ENCODE assay signal across 9 mouse cellular contexts in the genomic region with DNA sequence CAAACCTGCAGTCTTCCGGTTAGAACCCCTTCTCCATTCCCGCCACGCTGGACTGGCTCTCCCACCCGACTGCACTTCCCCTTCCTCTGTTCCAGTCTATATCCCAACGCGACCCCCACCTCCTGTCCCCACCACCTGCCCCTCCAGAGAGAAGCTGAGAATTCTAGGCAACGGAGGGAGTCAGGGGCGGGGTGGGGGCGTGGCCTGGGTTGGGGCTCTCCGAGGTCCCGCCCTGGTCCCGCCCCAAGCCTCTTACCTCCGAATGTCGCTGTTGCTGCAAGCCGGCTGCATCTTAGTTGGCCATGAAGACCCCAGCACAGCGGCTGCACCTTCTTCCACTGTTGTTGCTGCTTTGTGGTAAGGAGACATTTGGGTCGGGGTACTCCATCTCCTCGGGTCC. TPM values are rescaled to one million over a fixed set of nuclear protein-coding genes. Genes with fewer than 3 reads are reported as not detected.
DNase-seq lines count a peak whose midpoint lies in the region; ATAC-seq and TF ChIP-seq lines count a peak whose summit lies in the region.
"Had no signal": no experiment of that assay in that cellular context is flagged by ENCODE, and none has a peak within 500 bp of the region (broad histone marks: within the 10 kb centered on the region; RNA-seq: fewer than 3 reads in every experiment).

A gene (plus strand): TSS at position 251 of the 400 bp plus-strand sequence.

- peak within 1 kb of the TSS; percentile 71 for H3K4me2 ChIP-seq in forebrain, embryonic 14.5 days (ENCODE audit: low read length)
- peak within 1 kb of the TSS; percentile 72 for H3K4me2 ChIP-seq in kidney, embryonic 14.5 days (replicated peaks; ENCODE audit: low read depth, low read length)
- peak within 1 kb of the TSS; percentile 67 for H3K4me2 ChIP-seq in stomach, postnatal 0 days (replicated peaks; ENCODE audit: low read depth)

- peak; percentile 30; the same call in 1 of the 2 replicates for TF ChIP-seq CTCF in stomach, postnatal 0 days (IDR thresholded peaks at IDR 0.05; ENCODE audit: low read depth)

- peak; percentile 45 to 50 for DNase-seq in right cerebral cortex, postnatal 10 days (ENCODE audit: low spot score in 2 of 2)
- DNase-seq in right cerebral cortex, adult 18-20 months, result no peak
- DNase-seq in c-Kit-positive CD71-positive TER-119-positive erythroid progenitor cells, embryonic 14.5 days (ENCODE audit: low spot score), result peak; percentile 17
- peak; percentile 78 for DNase-seq in forebrain, embryonic 14.5 days (ENCODE audit: low spot score)
- DNase-seq in lung, postnatal 10 days, result peak; percentile 31
- peak; percentile 75 for DNase-seq in stomach, postnatal 0 days (ENCODE audit: low spot score)
- no peak for DNase-seq in layer of hippocampus, postnatal 25 days (ENCODE audit: extremely low spot score in 1 of 2, low spot score in 1 of 2)

- 0% methylated on average over 18 of the region's 18 CpGs for WGBS in forebrain, embryonic 14.5 days
- WGBS in kidney, embryonic 14.5 days, result under 1% methylated on average over 18 of the region's 18 CpGs
- WGBS in stomach, postnatal 0 days, result under 1% methylated on average over 18 of the region's 18 CpGs

- H3K27me3 ChIP-seq in forebrain, embryonic 14.5 days (replicated peaks; ENCODE audit: control insufficient read depth, insufficient read depth, low read length), result no peaks in the 10 kb centered on the region
- no peaks in the 10 kb centered on the region for H3K27me3 ChIP-seq in kidney, embryonic 14.5 days (ENCODE audit: control insufficient read depth, insufficient read depth, low read length)
- H3K27me3 ChIP-seq in stomach, postnatal 0 days (ENCODE audit: control insufficient read depth, insufficient read depth, low read length), result no peaks in the 10 kb centered on the region

- ATAC-seq in forebrain, embryonic 14.5 days, result peak; percentile 75
- peak; percentile 88 for ATAC-seq in kidney, embryonic 14.5 days (ENCODE audit: low FRiP score, low TSS enrichment)
- peak; percentile 51 for ATAC-seq in stomach, postnatal 0 days (ENCODE audit: low FRiP score, low TSS enrichment)

- H3K9me3 ChIP-seq in forebrain, embryonic 14.5 days (replicated peaks; ENCODE audit: control insufficient read depth, low read length), result no peaks in the 10 kb centered on the region
- H3K9me3 ChIP-seq in kidney, embryonic 14.5 days (ENCODE audit: control insufficient read depth, low read length), result no peaks in the 10 kb centered on the region
- H3K9me3 ChIP-seq in stomach, postnatal 0 days (ENCODE audit: control insufficient read depth, low read length), result no peaks in the 10 kb centered on the region

- H3K4me1 ChIP-seq in forebrain, embryonic 14.5 days (ENCODE audit: control insufficient read depth, insufficient read depth, low read length), result no peaks in the 10 kb centered on the region
- 0 out of 2 replicates have a peak, but pooled peaks cover 3% of the 10 kb centered on the region for H3K4me1 ChIP-seq in kidney, embryonic 14.5 days (ENCODE audit: control insufficient read depth, insufficient read depth, low read length)
- H3K4me1 ChIP-seq in stomach, postnatal 0 days (replicated peaks; ENCODE audit: control insufficient read depth, insufficient read depth), result no peaks in the 10 kb centered on the region

- H3K36me3 ChIP-seq in forebrain, embryonic 14.5 days (ENCODE audit: control insufficient read depth, insufficient read depth, low read length), result no peaks in the 10 kb centered on the region
- no peaks in the 10 kb centered on the region for H3K36me3 ChIP-seq in kidney, embryonic 14.5 days (ENCODE audit: control insufficient read depth, insufficient read depth, low read length)
- H3K36me3 ChIP-seq in stomach, postnatal 0 days (ENCODE audit: control insufficient read depth, insufficient read depth, low read length), result no peaks in the 10 kb centered on the region

- no peak for TF ChIP-seq EP300 in stomach, postnatal 0 days (optimal IDR thresholded peaks at IDR 0.05)

- no peak within 1 kb of the TSS for H3K27ac ChIP-seq in forebrain, embryonic 14.5 days (ENCODE audit: low read depth, low read length)
- no peak within 1 kb of the TSS for H3K27ac ChIP-seq in kidney, embryonic 14.5 days (ENCODE audit: low read depth, low read length)
- H3K27ac ChIP-seq in stomach, postnatal 0 days (replicated peaks), result no peak within 1 kb of the TSS

- H3K9ac ChIP-seq in forebrain, embryonic 14.5 days (ENCODE audit: low read length), result peak within 1 kb of the TSS; percentile 60
- peak within 1 kb of the TSS; percentile 45; the same call in 1 of the 2 replicates for H3K9ac ChIP-seq in kidney, embryonic 14.5 days (ENCODE audit: low read depth, low read length)
- peak within 1 kb of the TSS; percentile 45 for H3K9ac ChIP-seq in stomach, postnatal 0 days (ENCODE audit: low read length)

- H3K4me3 ChIP-seq in forebrain, embryonic 14.5 days (ENCODE audit: low read depth, low read length), result peak within 1 kb of the TSS; percentile 34
- peak within 1 kb of the TSS; percentile 43 for H3K4me3 ChIP-seq in kidney, embryonic 14.5 days (ENCODE audit: low read length)
- peak within 1 kb of the TSS; percentile 45 for H3K4me3 ChIP-seq in stomach, postnatal 0 days (ENCODE audit: low read depth, low read length)
- H3K4me3 ChIP-seq: erythroblast, embryonic 14.5 days had no signal

RNA-seq across cellular contexts. Expression of the gene that starts here (rescaled TPM):
- polyA plus RNA-seq in forebrain, embryonic 14.5 days (2014; fragmentation: Nextera tagmentation; extraction: Ambion mirVana), result 4.0 and 4.2 TPM in 2 replicates
- 10.4 and 10.6 TPM in 2 replicates for polyA plus RNA-seq in kidney, embryonic 14.5 days (2014; fragmentation: Nextera tagmentation; extraction: Ambion mirVana)
- polyA plus RNA-seq in stomach, postnatal 0 days (2015; fragmentation: Nextera tagmentation; extraction: Ambion mirVana), result 11.6 and 12.8 TPM in 2 replicates
- total RNA-seq in layer of hippocampus, postnatal 25 days (2021), result 1 to 10 TPM; 4.7 to 7.4 TPM
- polyA plus RNA-seq: erythroblast, embryonic 14.5 days had no signal

Comparison
In these comparisons a context has a peak if more than half of its experiments do, and no peak if none do; other contexts are left out.
1. DNase-seq: peak in right cerebral cortex, postnatal 10 days (2 of 2), c-Kit-positive CD71-positive TER-119-positive erythroid progenitor cells, embryonic 14.5 days (single experiment), forebrain, embryonic 14.5 days (single experiment), lung, postnatal 10 days (single experiment) and stomach, postnatal 0 days (single experiment); none in right cerebral cortex, adult 18-20 months (single experiment) and layer of hippocampus, postnatal 25 days (0 of 2).
2. Peak in every context shown above with its lines, with median percentiles within 50 percentile points of each other: ATAC-seq, H3K4me2 ChIP-seq, H3K4me3 ChIP-seq and H3K9ac ChIP-seq.